Mouse (Mus musculus): Measurements from ENCODE around the gene Ctdnep1. TPM values are rescaled to one million over a fixed set of nuclear protein-coding genes. Genes with fewer than 3 reads are reported as not detected.

Gene Ctdnep1
- total and polyA plus RNA-seq, 3 experiments, result 42.9 to 143 (median 66.7) TPM

GRCm38 (mm10) chr11:69990850-69991691 is 10.1 kb downstream of the Ctdnep1 start, which contains the start of gene Gabarap (continued):
- peak; percentile 81 for TF ChIP-seq ELF1 (IDR thresholded peaks at IDR 0.05; ENCODE audit: low read depth, low read length)
- TF ChIP-seq MAZ (IDR thresholded peaks at IDR 0.05; ENCODE audit: low read depth, low read length), result peak; percentile 79; the same call in 1 of the 2 replicates
- peak; percentile 70 for TF ChIP-seq POLR2A (IDR thresholded peaks at IDR 0.05; ENCODE audit: low read depth, low read length)
- TF ChIP-seq GABPA (IDR thresholded peaks at IDR 0.05; ENCODE audit: insufficient replicate concordance, low read depth, low read length), result no peak
- TF ChIP-seq RCOR1 (conservative IDR thresholded peaks at IDR 0.05; ENCODE audit: low read depth, low read length), result 0 out of 2 replicates have a peak, but pooled peaks have one; percentile 31

- Histone ChIP-seq H3K27ac (ENCODE audit: insufficient read depth, low read depth) (peak overlapping the region; percentile 80; the same call in 1 of the 2 replicates), H3K4me3 (replicated peaks in 1 of 3; ENCODE audit: low read depth in 2 of 3, low read length in 2 of 3, poor library complexity in 1 of 3) (peak overlapping the region; percentile 76 to 93 (median 77)), H3K36me3 (replicated peaks in 1 of 2; ENCODE audit: control insufficient read depth in 1 of 2, insufficient read depth in 1 of 2, low read length in 1 of 2) (peaks cover 45 to 56% of the 10 kb centered on the region in 2 experiments), H3K4me2 (ENCODE audit: insufficient read depth, low read depth, poor library complexity, severe bottlenecking) (peak overlapping the region; percentile 37; the same call in 1 of the 2 replicates), H3K79me2 (replicated peaks; ENCODE audit: control insufficient read depth, extremely low read depth, insufficient read depth, poor library complexity, severe bottlenecking) (peaks cover 35% of the 10 kb centered on the region), H3K9ac (ENCODE audit: insufficient read depth, low read depth) (peak overlapping the region; percentile 83), H3K9me3 (replicated peaks; ENCODE audit: low read length) (no peaks in the 10 kb centered on the region), H3K4me1 (ENCODE audit: control insufficient read depth in 1 of 2, insufficient read depth in 2 of 2) (peaks cover 8 to 28% of the 10 kb centered on the region in 2 experiments; a peak in 3 of 4 replicates), H3K27me3 (replicated peaks) (no peaks in the 10 kb centered on the region)
- DNase-seq (ENCODE audit: extremely low read depth), result no peak
- TF ChIP-seq KAT2A (IDR thresholded peaks at IDR 0.05; ENCODE audit: insufficient replicate concordance, low read length) (0 out of 2 replicates have a peak, but pooled peaks have one; percentile 56), CTCF (conservative IDR thresholded peaks at IDR 0.05 in 1 of 2, IDR thresholded peaks at IDR 0.05 in 1 of 2; ENCODE audit: low read depth in 2 of 2, low read length in 2 of 2) (no peak), MAZ (IDR thresholded peaks at IDR 0.05; ENCODE audit: low read depth, low read length) (0 out of 2 replicates have a peak, but pooled peaks have one; percentile 52), IRF4 (IDR thresholded peaks at IDR 0.05; ENCODE audit: low read depth, low read length) (peak; percentile 34; the same call in 1 of the 2 replicates), HCFC1 (IDR thresholded peaks at IDR 0.05; ENCODE audit: low read depth, low read length) (peak; percentile 51), E2F4 (IDR thresholded peaks at IDR 0.05; ENCODE audit: insufficient replicate concordance, low read depth, low read length) (no peak)
- dilution Hi-C loops (cut with MboI; ENCODE audit: extremely low pct_ligation_motif_present, extremely low pct_unique_long_range_greater_than_20kb, low sequenced_read_pairs), result no loop called here
- in situ Hi-C loops (cut with MboI; ENCODE audit: low pct_ligation_motif_present, low pct_unique_long_range_greater_than_20kb, low sequenced_read_pairs), result no loop called here
Observed at GRCm38 (mm10) chr11:69991711-69992110, 10.8 kb downstream of the Ctdnep1 start.

GRCm38 (mm10) chr11:69992396-69992795 is 11.4 kb downstream of the Ctdnep1 start:
- H3K36me3 ChIP-seq (replicated peaks in 1 of 2; ENCODE audit: control insufficient read depth in 1 of 2, insufficient read depth in 1 of 2, low read length in 1 of 2), result peaks cover 42 to 50% of the 10 kb centered on the region in 2 experiments
- TF ChIP-seq POLR2AphosphoS2 (IDR thresholded peaks at IDR 0.05; ENCODE audit: low read depth, low read length) (no peak), USF2 (conservative IDR thresholded peaks at IDR 0.05; ENCODE audit: low read depth, low read length) (no peak), JUND (conservative IDR thresholded peaks at IDR 0.05; ENCODE audit: low read depth, low read length) (no peak), GABPA (IDR thresholded peaks at IDR 0.05; ENCODE audit: insufficient replicate concordance, low read depth, low read length) (no peak), MXI1 (IDR thresholded peaks at IDR 0.05; ENCODE audit: low read depth, low read length) (no peak), NRF1 (IDR thresholded peaks at IDR 0.05; ENCODE audit: low read depth, low read length) (no peak), USF1 (IDR thresholded peaks at IDR 0.05; ENCODE audit: low read depth, low read length) (no peak), MAX (IDR thresholded peaks at IDR 0.05; ENCODE audit: low read length) (no peak)

More at GRCm38 (mm10) chr11:69992396-69992795, 11.4 kb downstream of the Ctdnep1 start:
- peak overlapping the region; percentile 96 for H3K4me2 ChIP-seq (ENCODE audit: insufficient read depth, low read depth, poor library complexity, severe bottlenecking)
- H3K9ac ChIP-seq (ENCODE audit: insufficient read depth, low read depth), result peak overlapping the region; percentile 83
- in situ Hi-C loops (cut with MboI; ENCODE audit: low pct_ligation_motif_present, low pct_unique_long_range_greater_than_20kb, low sequenced_read_pairs), result no loop called here
- dilution Hi-C loops (cut with MboI; ENCODE audit: extremely low pct_ligation_motif_present, extremely low pct_unique_long_range_greater_than_20kb, low sequenced_read_pairs), result no loop called here
- peaks cover 8 to 29% of the 10 kb centered on the region in 2 experiments; a peak in 3 of 4 replicates for H3K4me1 ChIP-seq (ENCODE audit: control insufficient read depth in 1 of 2, insufficient read depth in 2 of 2)
- no peak for DNase-seq (ENCODE audit: extremely low read depth)
- H3K27me3 ChIP-seq (replicated peaks), result no peaks in the 10 kb centered on the region
- H3K79me2 ChIP-seq (replicated peaks; ENCODE audit: control insufficient read depth, extremely low read depth, insufficient read depth, poor library complexity, severe bottlenecking), result peaks cover 38% of the 10 kb centered on the region
- H3K4me3 ChIP-seq (replicated peaks in 1 of 3; ENCODE audit: low read depth in 2 of 3, low read length in 2 of 3, poor library complexity in 1 of 3), result peak overlapping the region; percentile 45 to 93 (median 77)
- H3K9me3 ChIP-seq (replicated peaks; ENCODE audit: low read length), result no peaks in the 10 kb centered on the region
- H3K27ac ChIP-seq (ENCODE audit: insufficient read depth, low read depth), result no peak overlapping the region

All from CH12.LX (cell line).